Mouse (Mus musculus) limb, embryonic 13.5 days (tissue): Measurements from ENCODE around the gene Pla2g4a. TPM values are rescaled to one million over a fixed set of nuclear protein-coding genes. Genes with fewer than 3 reads are reported as not detected.

ENCODE experiments used
- ATAC-seq: fragments of 200-750 bp; cut with Nextera tagmentation; 2 replicates; pipeline ENCODE4 v1.8.0; 2017; ENCODE audit warnings: low read depth, moderate number of reproducible peaks, moderate TSS enrichment; ENCODE audit not compliant: low FRiP score
- H3K27ac ChIP-seq: fragments of 300-500 bp; sonication (generic); 2 replicates; pipeline ENCODE4 v1.5.1; 2015; ENCODE audit warnings: inconsistent platforms, mild to moderate bottlenecking, moderate library complexity
- H3K27me3 ChIP-seq: fragments of 300-500 bp; sonication (generic); 2 replicates; pipeline ENCODE4 v1.6.1; 2015; ENCODE audit warnings: mild to moderate bottlenecking, inconsistent platforms
- H3K36me3 ChIP-seq: fragments of 300-500 bp; sonication (generic); 2 replicates; pipeline ENCODE4 v1.6.1; 2015; ENCODE audit warnings: inconsistent platforms, mild to moderate bottlenecking, moderate library complexity
- H3K4me1 ChIP-seq: fragments of 300-500 bp; sonication (generic); 2 replicates; pipeline ENCODE4 v1.6.1; 2015; ENCODE audit warnings: inconsistent platforms
- H3K4me2 ChIP-seq: fragments of 300-500 bp; sonication (generic); replicated peaks from 2 replicates; pipeline ENCODE4 v1.6.1; 2015; ENCODE audit warnings: inconsistent platforms, mild to moderate bottlenecking, moderate library complexity
- H3K4me3 ChIP-seq: fragments of 300-500 bp; sonication (generic); 2 replicates; pipeline ENCODE4 v1.5.1; 2015; ENCODE audit warnings: moderate library complexity, mild to moderate bottlenecking, inconsistent platforms
- H3K9ac ChIP-seq: fragments of 300-500 bp; sonication (generic); 2 replicates; pipeline ENCODE4 v1.6.1; 2015; ENCODE audit warnings: mild to moderate bottlenecking, inconsistent platforms
- H3K9me3 ChIP-seq: fragments of 300-500 bp; sonication (generic); 2 replicates; pipeline ENCODE4 v1.6.1; 2016; ENCODE audit warnings: inconsistent platforms
- WGBS: fragments of 180-500 bp; shearing (Covaris S2); methylation state at CpG from one replicate; pipeline ENCODE4 v1.1.7; 2015; 5-methylcytosine and 5-hydroxymethylcytosine counted together
- polyA plus RNA-seq: library from polyadenylated mRNA; unstranded; fragments of >200 nt; fragmentation: Nextera tagmentation; extraction: Ambion mirVana; gene quantifications from 2 replicates; pipeline ENCODE4 v1.2.1, GENCODE M21; 2015

Gene Pla2g4a
- polyA plus RNA-seq, 1 experiment from 2014 or later, result 18.2 TPM

- H3K36me3 ChIP-seq, result no peaks in the 10 kb centered on the region
- H3K4me3 ChIP-seq, result no peak overlapping the region
- no peak for ATAC-seq
- H3K9ac ChIP-seq, result no peak overlapping the region
- H3K27ac ChIP-seq, result no peak overlapping the region
- H3K4me2 ChIP-seq, result no peak overlapping the region
- no peaks in the 10 kb centered on the region for H3K27me3 ChIP-seq
- no peaks in the 10 kb centered on the region for H3K4me1 ChIP-seq
- no peaks in the 10 kb centered on the region for H3K9me3 ChIP-seq
- WGBS, result 37% methylated on average over 1 of the region's 1 CpGs
These were observed 38.9 kb downstream of the Pla2g4a start for GRCm38 (mm10) chr1:149922219-149922618.

GRCm38 (mm10) chr1:149921325-149921724 is 39.8 kb downstream of the Pla2g4a start:
- Histone ChIP-seq H3K36me3 (no peaks in the 10 kb centered on the region), H3K9me3 (no peaks in the 10 kb centered on the region), H3K4me1 (no peaks in the 10 kb centered on the region), H3K4me2 (no peak overlapping the region), H3K27ac (no peak overlapping the region), H3K4me3 (no peak overlapping the region), H3K27me3 (no peaks in the 10 kb centered on the region), H3K9ac (no peak overlapping the region)
- 82% methylated on average over 5 of the region's 5 CpGs for WGBS
- ATAC-seq, result no peak

GRCm38 (mm10) chr1:149919301-149919700 is 41.8 kb downstream of the Pla2g4a start:
- WGBS, result 93% methylated on average over 7 of the region's 7 CpGs
- ATAC-seq, result no peak
- H3K36me3 ChIP-seq, result no peaks in the 10 kb centered on the region
- H3K9me3 ChIP-seq, result no peaks in the 10 kb centered on the region
- no peak overlapping the region for H3K4me2 ChIP-seq
- no peak overlapping the region for H3K9ac ChIP-seq
- no peaks in the 10 kb centered on the region for H3K27me3 ChIP-seq
- H3K27ac ChIP-seq, result no peak overlapping the region
- no peak overlapping the region for H3K4me3 ChIP-seq
- no peaks in the 10 kb centered on the region for H3K4me1 ChIP-seq

- H3K9ac ChIP-seq, result no peak overlapping the region
- no peaks in the 10 kb centered on the region for H3K27me3 ChIP-seq
- no peak overlapping the region for H3K4me3 ChIP-seq
- no peak overlapping the region for H3K4me2 ChIP-seq
- 69% methylated on average over 4 of the region's 4 CpGs for WGBS
- no peaks in the 10 kb centered on the region for H3K36me3 ChIP-seq
- H3K27ac ChIP-seq, result no peak overlapping the region
- no peak for ATAC-seq
- H3K9me3 ChIP-seq, result no peaks in the 10 kb centered on the region
- no peaks in the 10 kb centered on the region for H3K4me1 ChIP-seq
These were observed 48.1 kb downstream of the Pla2g4a start for GRCm38 (mm10) chr1:149912984-149913383.

GRCm38 (mm10) chr1:149911050-149911449 is 50.0 kb downstream of the Pla2g4a start:
- Histone ChIP-seq H3K9me3 (no peaks in the 10 kb centered on the region), H3K36me3 (no peaks in the 10 kb centered on the region), H3K27ac (no peak overlapping the region), H3K27me3 (no peaks in the 10 kb centered on the region), H3K4me3 (no peak overlapping the region), H3K4me2 (no peak overlapping the region), H3K9ac (no peak overlapping the region), H3K4me1 (no peaks in the 10 kb centered on the region)
- ATAC-seq, result no peak
- WGBS, result 69% methylated on average over 4 of the region's 4 CpGs

GRCm38 (mm10) chr1:149898001-149898625 is 63.0 kb downstream of the Pla2g4a start:
- H3K36me3 ChIP-seq, result no peaks in the 10 kb centered on the region
- H3K27ac ChIP-seq, result no peak overlapping the region
- no peak overlapping the region for H3K9ac ChIP-seq
- 81% methylated on average over 4 of the region's 4 CpGs for WGBS
- no peak for ATAC-seq
- no peaks in the 10 kb centered on the region for H3K9me3 ChIP-seq
- no peak overlapping the region for H3K4me3 ChIP-seq
- H3K4me1 ChIP-seq, result no peaks in the 10 kb centered on the region
- H3K27me3 ChIP-seq, result no peaks in the 10 kb centered on the region
- H3K4me2 ChIP-seq, result no peak overlapping the region

GRCm38 (mm10) chr1:149896590-149896989 is 64.5 kb downstream of the Pla2g4a start:
- no peak overlapping the region for H3K9ac ChIP-seq
- no peaks in the 10 kb centered on the region for H3K9me3 ChIP-seq
- ATAC-seq, result no peak
- WGBS, result 16% methylated on average over 5 of the region's 5 CpGs
- H3K36me3 ChIP-seq, result no peaks in the 10 kb centered on the region
- no peaks in the 10 kb centered on the region for H3K27me3 ChIP-seq
- H3K27ac ChIP-seq, result no peak overlapping the region
- no peak overlapping the region for H3K4me3 ChIP-seq
- no peaks in the 10 kb centered on the region for H3K4me1 ChIP-seq
- no peak overlapping the region for H3K4me2 ChIP-seq

- ATAC-seq, result no peak
- WGBS, result 79% methylated on average over 8 of the region's 8 CpGs
- Histone ChIP-seq H3K4me3 (no peak overlapping the region), H3K27me3 (no peaks in the 10 kb centered on the region), H3K4me2 (no peak overlapping the region), H3K27ac (no peak overlapping the region), H3K9ac (no peak overlapping the region), H3K36me3 (no peaks in the 10 kb centered on the region), H3K9me3 (no peaks in the 10 kb centered on the region), H3K4me1 (no peaks in the 10 kb centered on the region)
These were observed 66.2 kb downstream of the Pla2g4a start for GRCm38 (mm10) chr1:149894940-149895339.

- ATAC-seq, result no peak
- no peaks in the 10 kb centered on the region for H3K27me3 ChIP-seq
- no peak overlapping the region for H3K4me2 ChIP-seq
- no peaks in the 10 kb centered on the region for H3K36me3 ChIP-seq
- H3K4me1 ChIP-seq, result no peaks in the 10 kb centered on the region
- no peak overlapping the region for H3K27ac ChIP-seq
- H3K4me3 ChIP-seq, result no peak overlapping the region
- H3K9ac ChIP-seq, result no peak overlapping the region
- no peaks in the 10 kb centered on the region for H3K9me3 ChIP-seq
- 79% methylated on average over 2 of the region's 2 CpGs for WGBS
These were observed 67.2 kb downstream of the Pla2g4a start for GRCm38 (mm10) chr1:149893903-149894302.

- Histone ChIP-seq H3K4me3 (no peak overlapping the region), H3K9me3 (no peaks in the 10 kb centered on the region), H3K4me1 (no peaks in the 10 kb centered on the region), H3K36me3 (no peaks in the 10 kb centered on the region), H3K27ac (no peak overlapping the region), H3K9ac (no peak overlapping the region), H3K27me3 (no peaks in the 10 kb centered on the region), H3K4me2 (no peak overlapping the region)
- ATAC-seq, result no peak
- WGBS, result 69% methylated on average over 5 of the region's 5 CpGs
These were observed 70.0 kb downstream of the Pla2g4a start for GRCm38 (mm10) chr1:149891057-149891456.

- Histone ChIP-seq H3K36me3 (no peaks in the 10 kb centered on the region), H3K4me2 (no peak overlapping the region), H3K9me3 (no peaks in the 10 kb centered on the region), H3K9ac (no peak overlapping the region), H3K27ac (no peak overlapping the region), H3K27me3 (no peaks in the 10 kb centered on the region), H3K4me1 (no peaks in the 10 kb centered on the region), H3K4me3 (no peak overlapping the region)
- WGBS, result 63% methylated on average over 6 of the region's 6 CpGs
- no peak for ATAC-seq
These were observed 78.6 kb downstream of the Pla2g4a start for GRCm38 (mm10) chr1:149882419-149883025.

- no peaks in the 10 kb centered on the region for H3K4me1 ChIP-seq
- no peak overlapping the region for H3K4me2 ChIP-seq
- no peak overlapping the region for H3K4me3 ChIP-seq
- no peak overlapping the region for H3K9ac ChIP-seq
- H3K36me3 ChIP-seq, result no peaks in the 10 kb centered on the region
- ATAC-seq, result no peak
- no peak overlapping the region for H3K27ac ChIP-seq
- H3K27me3 ChIP-seq, result no peaks in the 10 kb centered on the region
- WGBS, result 77% methylated on average over 3 of the region's 3 CpGs
- H3K9me3 ChIP-seq, result no peaks in the 10 kb centered on the region
These were observed 82.9 kb downstream of the Pla2g4a start for GRCm38 (mm10) chr1:149878175-149878574.

GRCm38 (mm10) chr1:149876502-149876901 is 84.6 kb downstream of the Pla2g4a start:
- Histone ChIP-seq H3K4me2 (no peak overlapping the region), H3K9ac (no peak overlapping the region), H3K27ac (no peak overlapping the region), H3K36me3 (no peaks in the 10 kb centered on the region), H3K4me1 (no peaks in the 10 kb centered on the region), H3K27me3 (no peaks in the 10 kb centered on the region), H3K4me3 (no peak overlapping the region), H3K9me3 (no peaks in the 10 kb centered on the region)
- no peak for ATAC-seq
- WGBS, result 80% methylated on average over 3 of the region's 3 CpGs
